Mouse (Mus musculus) liver, postnatal 0 days (tissue): ENCODE results near the gene Car10.

Experiments
- CTCF ChIP-seq: sonication (generic); IDR thresholded peaks from 2 replicates; pipeline ENCODE4 v1.5.1; 2016; ENCODE audit warnings: antibody characterized with exemption, low read depth
- EP300 ChIP-seq: IDR thresholded peaks from 2 replicates; pipeline ENCODE4 v1.6.1; 2016; ENCODE audit warnings: antibody characterized with exemption, low read depth, mild to moderate bottlenecking

GRCm38 (mm10) chr11:93123691-93124090 lies 25.9 kb downstream of the Car10 start:
- TF ChIP-seq EP300 = no peak
- TF ChIP-seq CTCF = no peak
